Mouse (Mus musculus) erythroblast, adult 5-6 weeks (primary cell): ENCODE measurements around the gene Hectd4. TPM values are rescaled to one million over a fixed set of nuclear protein-coding genes. Genes with fewer than 3 reads are reported as not detected.
"Not testable (repeated sequence)": the region's sequence is repeated elsewhere in the genome, so short reads cannot be mapped to it uniquely, and the experiment has no call there.

Experiments
- ATAC-seq: replicated peaks from 2 replicates; pipeline ENCODE4 v1.8.0; 2016; ENCODE audit warnings: moderate number of reproducible peaks, mild to moderate bottlenecking, moderate TSS enrichment, inconsistent platforms; ENCODE audit not compliant: poor library complexity, low FRiP score, severe bottlenecking
- total RNA-seq, 2 experiments: library from RNA; stranded (forward) in 1 of 2; stranded (reverse) in 1 of 2; fragments of 150-400 nt in 1 of 2; fragments of 200-764, 138-1000 nt in 1 of 2; gene quantifications; 2 replicates each; pipeline versions ENCODE4 v1.2.3 to v1.2.4; 2015 to 2017; ENCODE audit warnings: low replicate concordance in 2 of 2

Hectd4 gene
- total RNA-seq, 2 experiments from 2014 or later = 374 to 587 TPM

GRCm38 (mm10) chr5:121262415-121262814 is 42.4 kb downstream of the Hectd4 start:
- no peak for ATAC-seq

GRCm38 (mm10) chr5:121264593-121264992 is 44.6 kb downstream of the Hectd4 start:
- no peak for ATAC-seq

DNA sequence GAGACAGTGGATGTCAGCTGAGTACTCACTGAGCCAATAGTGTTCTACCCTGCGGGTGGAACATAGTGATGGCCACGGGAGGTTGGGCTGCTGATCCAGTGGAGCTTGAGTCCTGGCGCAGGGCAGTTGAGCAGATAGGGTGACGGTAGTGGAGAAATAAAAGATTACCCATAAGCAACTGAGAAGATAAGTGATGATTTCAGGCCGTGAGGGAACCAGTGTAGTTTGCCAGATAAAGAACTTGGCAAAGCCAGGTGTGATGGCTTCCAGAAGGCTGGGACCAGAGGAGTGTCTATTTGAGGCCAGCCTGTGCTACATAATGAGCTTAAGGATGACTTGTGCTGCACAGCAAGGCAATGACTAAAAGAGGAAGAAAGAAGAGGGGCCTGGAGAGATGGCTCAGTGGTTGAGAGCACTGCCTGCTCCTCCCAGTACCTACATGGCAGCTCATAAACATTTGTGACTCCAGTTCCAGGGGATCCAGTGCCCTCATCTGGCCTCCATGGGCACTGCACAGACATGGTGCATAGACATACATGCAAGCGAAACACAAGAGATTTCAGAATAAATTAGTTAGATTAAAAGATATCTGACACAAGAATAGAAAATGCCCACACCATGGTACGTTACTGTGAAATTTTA is 46.8 kb downstream of the Hectd4 start:
- ATAC-seq = peak; percentile 65

DNA sequence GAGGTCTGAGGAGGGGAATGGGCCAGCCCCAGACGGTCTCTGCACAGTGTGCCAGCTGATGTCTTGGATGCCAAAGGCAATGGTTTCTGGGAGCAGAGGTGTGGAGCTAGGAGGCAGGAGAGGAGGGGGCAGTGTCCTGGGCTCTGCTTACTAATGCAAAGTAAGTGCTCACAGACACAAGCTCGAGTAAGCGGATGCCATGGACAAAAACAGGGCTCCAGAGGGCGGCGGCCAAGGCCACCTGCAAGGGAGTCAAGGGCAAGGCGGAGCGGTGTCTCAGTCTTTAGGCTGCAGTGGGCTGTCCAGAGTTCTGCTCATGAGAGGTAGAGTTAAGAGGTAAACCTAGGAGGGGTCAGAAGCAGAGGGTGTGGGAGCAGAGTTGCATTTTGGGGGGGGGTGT is 51.0 kb downstream of the Hectd4 start:
- ATAC-seq = no peak

DNA sequence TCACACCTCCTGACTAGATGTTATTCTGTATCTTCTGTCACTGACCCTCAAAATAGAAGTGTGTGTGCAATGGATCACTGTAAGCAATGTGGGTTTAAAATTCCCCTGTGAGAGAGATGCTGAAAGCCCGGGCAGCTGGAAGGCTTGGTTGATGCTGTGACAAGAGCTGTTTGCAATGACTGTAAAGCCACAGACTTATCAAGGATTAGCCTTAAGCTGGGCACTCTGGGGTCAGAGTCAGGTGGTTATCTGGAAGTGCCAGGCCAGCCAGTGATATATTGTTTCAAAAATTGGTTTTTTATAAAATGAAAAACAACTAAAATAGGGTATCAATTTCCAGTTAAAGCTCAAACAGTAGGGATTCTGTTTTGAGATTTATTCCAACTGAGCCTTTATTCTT is 56.8 kb downstream of the Hectd4 start:
- ATAC-seq = no peak

GRCm38 (mm10) chr5:121280456-121280855 is 60.4 kb downstream of the Hectd4 start:
- ATAC-seq = no peak

- ATAC-seq = no peak
Observed at GRCm38 (mm10) chr5:121283051-121283450, 63.0 kb downstream of the Hectd4 start.

DNA sequence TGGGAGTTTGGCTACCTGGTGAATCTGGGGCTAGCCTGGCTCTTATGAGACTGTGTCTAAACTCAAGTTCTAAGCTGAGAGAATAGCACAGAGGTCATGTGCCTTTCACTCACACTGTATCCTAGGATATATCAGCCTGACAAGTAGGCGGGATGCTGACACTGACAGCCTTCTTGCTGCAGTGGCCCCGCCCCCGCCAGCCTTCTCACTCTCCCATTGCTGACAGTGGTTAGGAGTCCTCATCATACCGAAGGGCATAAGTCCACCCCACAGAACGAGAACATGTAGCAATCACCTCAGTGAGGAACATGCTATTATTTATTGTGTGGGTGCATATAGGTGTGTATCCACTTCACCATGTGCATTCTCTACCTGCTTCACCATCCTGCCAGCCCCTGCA is 64.8 kb downstream of the Hectd4 start:
- peak; percentile 37; the same call in 1 of the 2 replicates for ATAC-seq

GRCm38 (mm10) chr5:121287213-121287612 is 67.2 kb downstream of the Hectd4 start:
- no peak for ATAC-seq

DNA sequence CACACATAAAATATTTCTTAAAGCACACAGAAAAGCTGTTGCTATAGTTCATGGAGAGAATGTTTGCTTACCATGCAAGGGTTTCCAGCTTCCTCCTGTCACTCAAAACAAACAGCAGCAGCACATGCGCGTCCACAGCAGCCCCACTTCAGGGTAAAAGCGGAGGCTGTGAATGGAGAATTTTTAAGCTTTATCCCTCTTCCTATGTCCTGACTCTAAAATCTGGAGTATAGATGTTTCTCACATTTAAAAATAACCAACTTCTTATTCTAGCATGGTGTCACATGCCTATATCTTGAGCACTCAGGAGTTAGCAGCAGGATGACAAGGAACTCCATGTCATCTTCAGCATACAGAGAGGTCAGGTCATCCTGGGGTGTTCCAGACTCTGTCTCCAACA is 70.3 kb downstream of the Hectd4 start:
- no peak for ATAC-seq

- ATAC-seq = peak; percentile 18; the same call in 1 of the 2 replicates
Observed at GRCm38 (mm10) chr5:121292309-121293165, 72.5 kb downstream of the Hectd4 start.

DNA sequence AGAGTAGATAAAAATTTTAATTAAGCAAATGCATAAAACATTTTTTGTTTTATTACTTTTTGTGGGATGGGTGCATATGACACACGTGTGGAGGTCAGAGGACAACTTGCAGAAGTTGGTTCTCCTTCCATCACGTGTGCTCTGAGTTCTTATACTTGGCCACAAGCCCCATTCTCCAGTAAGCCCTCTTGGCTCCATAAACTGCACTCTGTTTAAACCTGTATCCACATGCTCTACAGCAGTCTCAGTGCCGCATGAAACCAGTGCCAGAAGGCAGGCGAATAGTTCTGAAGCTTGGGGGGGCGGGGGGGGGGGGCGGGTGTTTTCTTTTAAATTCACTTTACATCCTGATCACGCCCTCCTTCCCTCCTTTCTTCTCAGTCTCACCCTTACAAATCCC is 85.0 kb downstream of the Hectd4 start:
- no peak for ATAC-seq

GRCm38 (mm10) chr5:121307620-121308019 is 87.6 kb downstream of the Hectd4 start:
- ATAC-seq = no peak

DNA sequence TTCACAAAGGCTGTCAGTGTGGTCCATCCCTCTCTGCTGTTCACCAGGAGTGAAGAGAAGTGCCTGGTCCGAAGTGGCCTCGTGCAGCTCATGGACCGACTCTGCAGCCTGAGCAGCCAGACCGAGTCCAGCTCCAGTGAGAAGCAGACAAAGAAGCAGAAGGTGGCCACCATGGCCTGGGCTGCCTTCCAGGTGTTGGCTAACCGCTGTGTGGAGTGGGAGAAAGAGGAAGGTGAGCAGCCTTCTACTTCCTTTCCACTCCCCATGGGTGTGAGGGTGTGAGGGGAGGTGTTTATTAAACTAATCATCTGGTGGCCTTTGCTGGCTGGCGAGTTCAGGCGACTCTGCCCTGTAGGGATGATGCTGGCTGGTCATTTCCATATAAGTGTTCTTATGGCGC is 91.6 kb downstream of the Hectd4 start:
- ATAC-seq = no peak

- no peak for ATAC-seq
Observed at GRCm38 (mm10) chr5:121313764-121314474, 93.9 kb downstream of the Hectd4 start.

- no peak for ATAC-seq
Observed at GRCm38 (mm10) chr5:121326079-121326805, 106.2 kb downstream of the Hectd4 start.

DNA sequence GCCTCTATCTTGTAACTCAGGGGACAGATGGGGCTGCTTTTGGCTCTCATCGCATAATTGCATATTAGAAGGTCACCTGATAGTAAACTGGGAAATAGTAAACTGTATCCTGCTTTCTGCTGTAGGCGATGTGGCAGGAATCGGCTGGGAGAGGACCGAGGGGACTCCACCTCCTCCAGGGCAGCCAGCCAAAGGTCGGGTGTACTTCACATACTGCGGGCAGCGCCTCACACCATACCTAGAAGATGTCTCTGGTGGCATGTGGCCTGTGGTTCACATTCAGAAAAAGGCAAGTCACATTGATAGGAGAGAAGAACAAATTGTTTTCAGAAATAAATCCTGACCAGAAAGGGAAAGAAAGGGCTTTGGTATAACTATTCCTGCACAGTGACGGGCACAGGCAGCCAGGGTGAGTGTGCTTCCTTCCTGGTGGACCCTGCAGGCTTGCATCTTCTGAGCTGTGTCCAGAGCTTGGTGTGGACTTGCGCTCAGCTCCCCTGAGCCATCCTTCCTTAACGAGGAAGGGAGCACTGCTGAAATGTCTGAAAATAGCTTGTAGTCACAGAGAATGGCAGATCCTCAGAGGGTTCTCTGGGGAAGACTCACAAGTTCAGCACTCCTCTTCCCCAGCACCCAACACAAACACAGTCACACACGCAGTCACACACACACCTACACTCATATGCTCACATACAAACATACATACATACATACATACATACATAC is 109.5 kb downstream of the Hectd4 start:
- ATAC-seq = 0 out of 2 replicates have a peak, but pooled peaks have one; percentile 33

- not testable (repeated sequence) for ATAC-seq
Observed at GRCm38 (mm10) chr5:121330154-121330816, 110.3 kb downstream of the Hectd4 start.

DNA sequence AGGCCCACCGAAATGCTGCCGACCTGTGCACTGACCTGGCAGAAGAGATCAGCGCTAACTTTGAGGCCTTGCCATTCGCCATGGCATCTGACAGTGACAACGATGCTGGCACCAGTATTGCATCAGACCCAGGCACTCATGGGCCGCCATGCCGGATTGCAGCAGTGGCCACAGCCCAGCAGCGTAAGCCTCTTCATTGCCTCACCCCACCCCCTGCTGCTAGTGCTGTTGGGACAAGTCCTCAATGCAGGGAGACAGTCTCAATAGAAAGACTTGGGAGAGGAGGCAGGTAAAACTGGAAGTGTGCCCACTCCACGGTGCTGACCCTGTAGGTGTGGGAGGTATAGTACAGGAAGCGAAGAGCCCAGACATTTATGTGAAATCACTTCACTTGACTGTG is 111.7 kb downstream of the Hectd4 start:
- ATAC-seq = no peak
